Mouse (Mus musculus): ENCODE measurements around the gene Zfp775.

DNA sequence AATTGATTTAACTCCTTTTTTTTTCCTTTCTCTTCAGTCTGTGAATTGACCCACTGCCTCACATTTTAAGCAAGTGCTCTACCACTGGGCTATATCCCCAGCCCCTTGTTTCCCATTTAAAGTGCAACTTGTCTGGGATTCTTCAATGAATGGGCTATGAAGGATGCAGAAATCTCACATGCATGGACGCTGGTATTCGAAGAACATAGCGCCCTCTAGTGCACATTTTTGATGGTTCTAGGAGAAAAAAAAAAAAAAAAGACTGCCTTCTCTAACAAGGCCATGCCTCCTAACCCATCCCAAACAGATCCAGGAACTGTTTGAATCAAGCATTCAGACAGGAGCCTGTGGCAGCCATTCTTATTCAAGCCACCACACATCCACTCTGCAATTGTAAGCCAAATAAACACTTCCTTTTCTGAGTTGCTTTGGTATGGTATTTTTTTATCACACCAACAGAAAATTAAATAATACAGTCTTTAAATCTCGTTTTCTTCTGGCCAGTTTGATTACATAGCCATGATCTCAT, 41.0 kb downstream of the Zfp775 start:
- TF ChIP-seq CTCF (IDR thresholded peaks at IDR 0.05; ENCODE audit: control insufficient read depth, insufficient read depth, insufficient read length) (peak; percentile 9), MAX (IDR thresholded peaks at IDR 0.05) (no peak), MYOD1 (IDR thresholded peaks at IDR 0.05; ENCODE audit: control insufficient read depth, insufficient read length, low read depth) (no peak)

Measured in C2C12 (cell line).